Mouse (Mus musculus) bone marrow, adult 2 months (tissue): Measurements from ENCODE around the gene Exoc4.

ENCODE experiments used
- CTCF ChIP-seq: fragments of 200-500 bp; IDR thresholded peaks from 2 replicates; pipeline ENCODE4 v1.5.1; 2011; ENCODE audit warnings: low read length, control low read depth; ENCODE audit not compliant: control insufficient read depth, insufficient read depth
- POLR2A ChIP-seq: fragments of 200-500 bp; IDR thresholded peaks from 2 replicates; pipeline ENCODE4 v1.6.1; 2011; ENCODE audit warnings: low read depth, mild to moderate bottlenecking, control low read depth, low read length, borderline replicate concordance; ENCODE audit not compliant: control insufficient read depth

DNA sequence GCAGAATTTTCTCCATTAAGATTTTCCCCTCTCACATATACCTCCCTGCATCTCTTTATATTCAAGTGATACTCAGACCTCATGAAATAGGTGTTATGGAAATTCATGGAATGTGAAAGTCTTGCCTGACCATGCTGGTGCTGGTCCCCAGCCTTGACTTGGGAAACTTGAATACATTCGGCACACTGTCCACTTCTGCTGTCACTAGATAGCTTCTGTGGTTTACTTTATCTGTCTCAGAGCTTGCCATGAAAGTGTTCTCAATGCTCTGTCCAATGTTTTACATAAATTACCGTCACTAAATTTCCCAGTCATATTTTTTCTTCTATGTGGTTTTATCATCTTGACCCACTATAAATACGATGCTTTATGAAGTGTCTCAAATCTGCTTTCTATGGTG lies 552.4 kb downstream of the Exoc4 start:
- TF ChIP-seq CTCF (no peak), POLR2A (no peak)
